Comparison of ENCODE assay signal across 27 mouse cellular contexts in genomic region chr8:91281545-91281944, GRCm38 (mm10). TPM values are rescaled to one million over a fixed set of nuclear protein-coding genes. Genes with fewer than 3 reads are reported as not detected.
A peak's percentile ranks its signal among the peaks of the same experiment; 100 is the strongest.
DNase-seq lines count a peak whose midpoint lies in the region; ATAC-seq and TF ChIP-seq lines count a peak whose summit lies in the region.
"Had no signal": no experiment of that assay in that cellular context is flagged by ENCODE, and none has a peak within 500 bp of the region (broad histone marks: within the 10 kb centered on the region; RNA-seq: fewer than 3 reads in every experiment).

No protein-coding gene starts in this region.

- H3K27me3 ChIP-seq in embryonic facial prominence, embryonic 12.5 days: no peaks in the 10 kb centered on the region
- H3K27me3 ChIP-seq in embryonic facial prominence, embryonic 10.5 days (replicated peaks; ENCODE audit: low read depth, poor library complexity, severe bottlenecking): no peaks in the 10 kb centered on the region
- no peaks in the 10 kb centered on the region for H3K27me3 ChIP-seq in lung, embryonic 16.5 days (ENCODE audit: control insufficient read depth, insufficient read depth, low read depth, low read length)
- no peaks in the 10 kb centered on the region for H3K27me3 ChIP-seq in liver, embryonic 14.5 days (ENCODE audit: control insufficient read depth, insufficient read depth, low read length)
- H3K27me3 ChIP-seq: forebrain, embryonic 15.5 days; heart, embryonic 12.5 days; hindbrain, embryonic 13.5 days; midbrain, embryonic 15.5 days; Patski had no signal

- no peak overlapping the region for H3K9ac ChIP-seq in embryonic facial prominence, embryonic 12.5 days
- no peak overlapping the region for H3K9ac ChIP-seq in lung, embryonic 16.5 days (ENCODE audit: low read length)
- H3K9ac ChIP-seq in liver, embryonic 14.5 days (replicated peaks): no peak overlapping the region
- H3K9ac ChIP-seq: forebrain, embryonic 15.5 days; heart, embryonic 12.5 days; hindbrain, embryonic 13.5 days; midbrain, embryonic 15.5 days had no signal

- no peaks in the 10 kb centered on the region for H3K9me3 ChIP-seq in embryonic facial prominence, embryonic 12.5 days
- H3K9me3 ChIP-seq in embryonic facial prominence, embryonic 10.5 days: no peaks in the 10 kb centered on the region
- no peaks in the 10 kb centered on the region for H3K9me3 ChIP-seq in lung, embryonic 16.5 days (ENCODE audit: control insufficient read depth, low read length)
- no peaks in the 10 kb centered on the region for H3K9me3 ChIP-seq in liver, embryonic 14.5 days (ENCODE audit: control insufficient read depth, low read length)
- H3K9me3 ChIP-seq: forebrain, embryonic 10.5 days; forebrain, embryonic 15.5 days; G1E; heart, embryonic 12.5 days; hindbrain, embryonic 13.5 days; midbrain, embryonic 10.5 days; midbrain, embryonic 15.5 days had no signal

- H3K27ac ChIP-seq in embryonic facial prominence, embryonic 12.5 days: peak overlapping the region; percentile 14
- no peak overlapping the region for H3K27ac ChIP-seq in embryonic facial prominence, embryonic 10.5 days (replicated peaks)
- 0 out of 2 replicates have a peak overlapping the region, but pooled peaks have one; percentile 5 for H3K27ac ChIP-seq in lung, embryonic 16.5 days (ENCODE audit: low read length)
- H3K27ac ChIP-seq in liver, embryonic 14.5 days: no peak overlapping the region
- H3K27ac ChIP-seq: forebrain, embryonic 10.5 days; forebrain, embryonic 15.5 days; hindbrain, embryonic 13.5 days; macrophage; midbrain, embryonic 10.5 days; midbrain, embryonic 15.5 days; stomach, postnatal 0 days had no signal

- no peak for DNase-seq in embryonic facial prominence, embryonic 10.5 days (ENCODE audit: low spot score)
- no peak for DNase-seq in lung, adult 2 months
- DNase-seq in liver, embryonic 14.5 days (ENCODE audit: low read depth in 3 of 3, low spot score in 3 of 3): no peak
- DNase-seq in gastrocnemius, postnatal 25 days: no peak
- no peak for DNase-seq in layer of hippocampus, adult 9-11 months
- DNase-seq in B cell, adult 2 months: no peak
- DNase-seq: adrenal gland, postnatal 10 days; cerebellum, adult 9-10 months; cerebellum, postnatal 36 days; heart, postnatal 4 days; kidney, adult 8-10 months; right cerebral cortex, postnatal 25 days; thymus, adult 2 months; thymus, postnatal 36 days had no signal

- no peak overlapping the region for H3K4me2 ChIP-seq in embryonic facial prominence, embryonic 12.5 days (replicated peaks)
- no peak overlapping the region for H3K4me2 ChIP-seq in lung, embryonic 16.5 days (ENCODE audit: low read depth, low read length)
- no peak overlapping the region for H3K4me2 ChIP-seq in liver, embryonic 14.5 days (ENCODE audit: low read depth)
- H3K4me2 ChIP-seq: forebrain, embryonic 15.5 days; heart, embryonic 12.5 days; hindbrain, embryonic 13.5 days; midbrain, embryonic 15.5 days had no signal

- ATAC-seq in embryonic facial prominence, embryonic 12.5 days (ENCODE audit: insufficient number of reproducible peaks, insufficient read depth, low FRiP score, low TSS enrichment): no peak
- no peak for ATAC-seq in lung, embryonic 16.5 days (ENCODE audit: low read depth)
- peak; percentile 33; the same call in 1 of the 2 replicates for ATAC-seq in liver, embryonic 14.5 days (ENCODE audit: insufficient read depth)
- ATAC-seq: forebrain, embryonic 15.5 days; intestine, embryonic 16.5 days; midbrain, embryonic 15.5 days; Patski had no signal

- no peaks in the 10 kb centered on the region for H3K36me3 ChIP-seq in embryonic facial prominence, embryonic 12.5 days
- H3K36me3 ChIP-seq in embryonic facial prominence, embryonic 10.5 days (replicated peaks): no peaks in the 10 kb centered on the region; the same call in 1 of the 2 replicates
- no peaks in the 10 kb centered on the region for H3K36me3 ChIP-seq in lung, embryonic 16.5 days (ENCODE audit: control insufficient read depth, insufficient read depth, low read length)
- H3K36me3 ChIP-seq in liver, embryonic 14.5 days (replicated peaks; ENCODE audit: control insufficient read depth, insufficient read depth, low read depth): no peaks in the 10 kb centered on the region
- H3K36me3 ChIP-seq: forebrain, embryonic 15.5 days; G1E; heart, embryonic 12.5 days; hindbrain, embryonic 13.5 days; midbrain, embryonic 15.5 days had no signal

- no peak for TF ChIP-seq EP300 in liver, embryonic 14.5 days (IDR thresholded peaks at IDR 0.05; ENCODE audit: low read depth)

- TF ChIP-seq CTCF in lung, adult 2 months (IDR thresholded peaks at IDR 0.05; ENCODE audit: insufficient read depth, low read length): no peak
- no peak for TF ChIP-seq CTCF in liver, embryonic 14.5 days (IDR thresholded peaks at IDR 0.05; ENCODE audit: low read depth)

- no peak overlapping the region for H3K4me3 ChIP-seq in embryonic facial prominence, embryonic 12.5 days
- H3K4me3 ChIP-seq in embryonic facial prominence, embryonic 10.5 days: no peak overlapping the region
- H3K4me3 ChIP-seq in lung, embryonic 16.5 days (ENCODE audit: low read length): no peak overlapping the region
- no peak overlapping the region for H3K4me3 ChIP-seq in lung, adult 2 months (replicated peaks; ENCODE audit: extremely low read depth, low read depth, low read length)
- no peak overlapping the region for H3K4me3 ChIP-seq in liver, embryonic 14.5 days (ENCODE audit: insufficient read depth in 1 of 2, low read depth in 2 of 2, low read length in 2 of 2)
- H3K4me3 ChIP-seq: forebrain, embryonic 10.5 days; forebrain, embryonic 15.5 days; heart, embryonic 12.5 days; hindbrain, embryonic 13.5 days; midbrain, embryonic 10.5 days; midbrain, embryonic 15.5 days had no signal

- TF ChIP-seq POLR2A in lung, adult 2 months (IDR thresholded peaks at IDR 0.05; ENCODE audit: borderline replicate concordance, extremely low read depth, low read depth, low read length): no peak

- WGBS in embryonic facial prominence, embryonic 12.5 days: 69% methylated on average over 8 of the region's 8 CpGs
- WGBS in embryonic facial prominence, embryonic 10.5 days: 83% methylated on average over 8 of the region's 8 CpGs
- 72% methylated on average over 8 of the region's 8 CpGs for WGBS in lung, embryonic 16.5 days
- WGBS in lung, adult 2 months: 89% methylated on average over 8 of the region's 8 CpGs
- WGBS in liver, embryonic 14.5 days (ENCODE audit: insufficient replicate concordance): 26% methylated on average over 8 of the region's 8 CpGs

- peaks cover 11% of the 10 kb centered on the region; the same call in 1 of the 2 replicates for H3K4me1 ChIP-seq in embryonic facial prominence, embryonic 12.5 days
- no peaks in the 10 kb centered on the region for H3K4me1 ChIP-seq in embryonic facial prominence, embryonic 10.5 days
- H3K4me1 ChIP-seq in lung, embryonic 16.5 days (replicated peaks; ENCODE audit: control insufficient read depth, insufficient read depth, low read length): peaks cover 17% of the 10 kb centered on the region
- peaks cover 4% of the 10 kb centered on the region; the same call in 1 of the 2 replicates for H3K4me1 ChIP-seq in lung, adult 2 months (ENCODE audit: control insufficient read depth, insufficient read depth, low read length)
- 0 out of 4 replicates have a peak, but pooled peaks cover 0 to 2% of the 10 kb centered on the region in 2 experiments for H3K4me1 ChIP-seq in liver, embryonic 14.5 days (replicated peaks; ENCODE audit: control insufficient read depth in 2 of 2, insufficient read depth in 2 of 2, low read length in 1 of 2)
- H3K4me1 ChIP-seq: forebrain, embryonic 10.5 days; heart, embryonic 12.5 days; hindbrain, embryonic 13.5 days; midbrain, embryonic 10.5 days; midbrain, embryonic 15.5 days had no signal

RNA-seq across cellular contexts. Expression of gene Rpgrip1l, which starts 31.5 kb away (rescaled TPM):
- polyA plus RNA-seq in embryonic facial prominence, embryonic 12.5 days (2016; fragmentation: Nextera tagmentation; extraction: Ambion mirVana): 15.4 and 17.1 TPM in 2 replicates
- polyA plus RNA-seq in embryonic facial prominence, embryonic 10.5 days (2016; fragmentation: Nextera tagmentation; extraction: Ambion mirVana): 11.1 and 11.3 TPM in 2 replicates
- polyA plus RNA-seq in lung, embryonic 16.5 days (2015; fragmentation: Nextera tagmentation; extraction: Ambion mirVana): 11.0 and 12.9 TPM in 2 replicates
- 1.6 and 3.6 TPM in 2 replicates for polyA plus RNA-seq in lung, adult 2 months (2012; rRNA removed)
- polyA plus RNA-seq in liver, embryonic 14.5 days (2012; rRNA removed): 0.80 and 1.1 TPM in 2 replicates
- polyA plus RNA-seq in liver, embryonic 14.5 days (2014; fragmentation: Nextera tagmentation; extraction: Ambion mirVana): 3.3 TPM in 2 replicates
- total RNA-seq in gastrocnemius, postnatal 25 days (2021): 1 to 10 TPM; 4.1 to 4.9 TPM

RNA-seq across cellular contexts. Expression of gene Fto, which starts 31.8 kb away (rescaled TPM):
- polyA plus RNA-seq in embryonic facial prominence, embryonic 12.5 days (2016; fragmentation: Nextera tagmentation; extraction: Ambion mirVana): 99.1 and 106 TPM in 2 replicates
- 95.3 and 98.3 TPM in 2 replicates for polyA plus RNA-seq in embryonic facial prominence, embryonic 10.5 days (2016; fragmentation: Nextera tagmentation; extraction: Ambion mirVana)
- polyA plus RNA-seq in lung, embryonic 16.5 days (2015; fragmentation: Nextera tagmentation; extraction: Ambion mirVana): 89.2 and 97.2 TPM in 2 replicates
- 25.6 and 39.7 TPM in 2 replicates for polyA plus RNA-seq in lung, adult 2 months (2012; rRNA removed)
- polyA plus RNA-seq in liver, embryonic 14.5 days (2012; rRNA removed): 8.2 and 10.0 TPM in 2 replicates
- 15.6 and 16.5 TPM in 2 replicates for polyA plus RNA-seq in liver, embryonic 14.5 days (2014; fragmentation: Nextera tagmentation; extraction: Ambion mirVana)
- total RNA-seq in gastrocnemius, postnatal 25 days (2021): 10 to 100 TPM; 69.3 to 76.3 TPM

Comparison
In these comparisons a context has a peak if more than half of its experiments do, and no peak if none do; other contexts are left out.
1. H3K27ac ChIP-seq: peak in embryonic facial prominence, embryonic 12.5 days (single experiment) and lung, embryonic 16.5 days (single experiment); none in embryonic facial prominence, embryonic 10.5 days (single experiment) and liver, embryonic 14.5 days (single experiment).